Mouse (Mus musculus) natural killer cell, adult 2 months (primary cell): Measurements from ENCODE around the gene Atp2b2.

Source experiments
- DNase-seq, 2 experiments: peaks; one replicate each; pipeline ENCODE4 v3.0.0; 2022; ENCODE audit warnings: low spot score in 2 of 2

Atp2b2 gene

GRCm38 (mm10) chr6:114012834-114013233 lies 29.6 kb downstream of the Atp2b2 start:
- no peak for DNase-seq

- no peak for DNase-seq
Observed at GRCm38 (mm10) chr6:114011976-114012375, 30.4 kb downstream of the Atp2b2 start.

- DNase-seq: no peak
Observed at GRCm38 (mm10) chr6:114003796-114004195, 38.6 kb downstream of the Atp2b2 start.

DNA sequence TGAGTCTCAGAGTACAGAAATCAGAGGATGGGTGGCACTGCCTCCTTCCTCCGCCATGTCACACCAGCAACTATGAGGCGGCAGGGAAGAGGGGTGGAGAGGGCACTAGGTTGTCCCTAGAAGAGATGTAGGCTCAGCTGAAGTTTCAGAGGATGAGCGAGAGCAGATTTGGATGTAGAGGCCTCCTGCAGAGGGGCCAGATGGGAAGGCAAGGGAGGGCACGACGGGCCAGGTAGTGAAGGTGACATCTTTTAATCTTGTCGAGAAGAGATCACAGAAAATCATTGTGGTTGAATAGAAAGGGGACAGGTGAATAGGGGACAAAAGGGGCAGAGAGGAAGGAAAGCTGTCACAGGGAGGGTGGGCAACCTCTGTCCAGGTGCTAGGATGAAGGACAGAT lies 41.5 kb downstream of the Atp2b2 start:
- no peak for DNase-seq

- DNase-seq: no peak
Observed at GRCm38 (mm10) chr6:114000304-114000703, 42.1 kb downstream of the Atp2b2 start.

GRCm38 (mm10) chr6:113998413-113998812 lies 44.0 kb downstream of the Atp2b2 start:
- no peak for DNase-seq

GRCm38 (mm10) chr6:113994176-113994575 lies 48.2 kb downstream of the Atp2b2 start:
- no peak for DNase-seq

DNA sequence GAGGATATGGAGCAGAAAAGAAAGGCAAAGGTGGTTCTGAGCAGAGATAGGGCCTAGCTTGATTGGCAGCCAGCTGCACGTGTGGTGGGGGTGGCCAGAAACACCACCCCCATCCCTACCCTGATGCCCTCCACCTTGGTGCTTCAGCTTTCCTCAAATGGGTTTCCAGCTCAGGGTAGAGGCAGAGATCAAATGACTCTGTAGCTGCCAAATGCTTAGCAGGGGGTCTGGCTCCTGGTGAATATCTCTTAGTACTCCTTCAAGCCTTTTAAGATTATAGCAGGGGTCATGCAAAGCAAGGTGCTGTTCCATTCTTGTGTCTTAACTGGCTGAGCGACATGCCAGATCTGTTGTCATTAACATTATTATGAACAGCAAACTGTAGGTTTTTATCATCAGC lies 50.3 kb downstream of the Atp2b2 start:
- no peak for DNase-seq

DNA sequence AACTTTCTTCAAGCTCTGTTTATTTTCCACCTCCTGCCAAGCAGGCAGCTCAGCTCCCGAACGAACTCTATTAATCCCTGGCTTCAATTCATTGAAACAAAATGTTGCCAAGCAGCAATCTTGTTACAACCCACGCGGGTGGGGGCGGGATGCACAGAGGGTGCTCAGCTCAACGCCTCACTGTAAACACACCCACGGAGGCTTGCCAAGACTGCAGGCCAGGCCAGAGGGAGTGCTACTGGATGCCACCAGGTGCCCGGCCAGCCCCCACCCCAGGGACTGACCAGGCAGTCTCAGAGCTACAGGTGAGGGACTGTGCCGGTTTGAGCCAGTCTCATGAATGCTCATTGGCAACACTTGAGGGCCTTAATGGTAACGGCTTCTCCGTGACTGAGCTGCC lies 50.9 kb downstream of the Atp2b2 start:
- no peak for DNase-seq

DNA sequence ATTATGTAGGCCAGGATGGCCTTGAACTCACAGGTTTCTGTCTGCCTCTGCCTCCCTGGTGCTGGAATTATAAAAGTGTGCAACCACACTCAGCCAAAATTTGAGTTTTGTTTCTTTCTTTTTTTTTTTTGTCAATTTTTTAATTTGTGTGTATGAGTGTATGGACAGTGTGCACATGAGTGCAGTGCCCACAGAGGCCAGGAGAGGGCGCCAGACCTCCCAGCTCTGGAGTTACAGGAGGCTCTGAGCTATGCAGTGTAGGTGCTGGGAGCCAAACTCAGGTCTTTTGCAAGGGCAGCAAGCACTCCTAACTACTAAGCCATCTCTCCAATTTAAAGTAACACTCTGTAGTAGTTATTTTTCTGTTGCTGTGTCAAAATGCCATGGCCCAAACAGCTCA lies 52.4 kb downstream of the Atp2b2 start:
- no peak for DNase-seq

DNA sequence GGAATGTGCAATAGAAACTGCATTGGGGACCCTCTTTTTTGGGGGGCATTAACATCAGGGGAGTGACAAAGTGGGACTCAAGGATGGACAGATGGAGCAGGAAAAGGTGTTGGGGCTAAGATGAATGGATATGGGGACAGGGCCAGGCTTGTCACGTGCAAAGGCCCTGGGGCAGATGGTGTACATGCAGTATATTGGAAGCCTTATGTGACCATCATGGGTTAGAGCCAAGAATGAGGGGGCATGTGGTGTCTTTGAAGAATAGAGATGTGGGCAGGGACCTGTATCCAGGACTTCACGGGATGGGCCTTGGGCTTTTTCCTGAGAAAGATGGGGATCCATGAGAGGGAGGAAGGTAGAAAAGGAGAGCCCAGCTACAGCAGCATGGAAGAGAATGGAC lies 53.9 kb downstream of the Atp2b2 start:
- no peak for DNase-seq

DNA sequence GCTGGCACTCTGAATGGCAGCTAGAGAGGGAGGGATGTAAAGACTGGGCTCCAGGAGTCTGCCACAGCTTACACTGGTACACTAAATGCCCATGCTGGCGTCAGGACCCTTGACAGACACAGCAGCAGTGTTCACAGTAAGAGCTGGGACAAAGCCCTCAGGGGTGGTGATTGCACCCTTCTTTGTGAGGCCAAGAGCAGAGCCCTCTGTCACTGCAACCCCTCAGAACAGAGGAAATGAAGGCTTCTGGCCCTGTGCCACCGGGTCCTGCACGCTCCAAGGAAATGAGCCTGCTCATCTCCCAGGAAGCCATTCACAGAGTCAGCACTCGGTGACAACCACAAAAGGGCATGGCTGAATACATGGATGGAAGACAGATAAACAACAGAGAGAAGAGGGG lies 55.7 kb downstream of the Atp2b2 start:
- DNase-seq: no peak

- DNase-seq: no peak
Observed at GRCm38 (mm10) chr6:113978673-113979072, 63.7 kb downstream of the Atp2b2 start.

DNA sequence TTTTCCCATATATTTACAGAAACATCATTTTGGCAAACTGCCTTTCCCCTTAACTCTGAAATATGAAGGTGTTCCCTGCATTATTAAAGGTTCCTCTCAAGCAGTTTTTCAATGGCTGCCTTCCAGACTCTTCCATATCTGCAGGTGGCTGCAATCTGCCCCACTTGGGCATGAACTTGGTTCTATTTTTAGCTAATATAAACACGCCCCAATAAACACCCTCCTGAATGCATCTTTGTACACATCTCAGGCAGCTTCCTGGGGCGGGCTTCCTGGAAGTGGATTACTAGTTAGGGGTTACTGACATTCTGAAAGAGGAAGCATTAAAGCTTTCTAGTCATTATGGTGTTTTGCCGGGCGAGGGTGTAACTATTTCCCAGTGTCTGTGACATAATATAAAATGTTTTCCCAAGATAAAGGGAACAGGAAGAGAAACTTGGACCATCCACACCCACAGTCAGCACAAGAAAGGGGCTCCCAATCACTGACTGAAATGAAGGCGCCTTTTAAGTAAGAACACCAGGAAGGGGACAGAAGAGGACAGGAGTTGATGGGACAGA lies 64.2 kb downstream of the Atp2b2 start:
- no peak for DNase-seq

- DNase-seq: peak; percentile 21 to 58
Observed at GRCm38 (mm10) chr6:113970900-113971299, 71.5 kb downstream of the Atp2b2 start.

DNA sequence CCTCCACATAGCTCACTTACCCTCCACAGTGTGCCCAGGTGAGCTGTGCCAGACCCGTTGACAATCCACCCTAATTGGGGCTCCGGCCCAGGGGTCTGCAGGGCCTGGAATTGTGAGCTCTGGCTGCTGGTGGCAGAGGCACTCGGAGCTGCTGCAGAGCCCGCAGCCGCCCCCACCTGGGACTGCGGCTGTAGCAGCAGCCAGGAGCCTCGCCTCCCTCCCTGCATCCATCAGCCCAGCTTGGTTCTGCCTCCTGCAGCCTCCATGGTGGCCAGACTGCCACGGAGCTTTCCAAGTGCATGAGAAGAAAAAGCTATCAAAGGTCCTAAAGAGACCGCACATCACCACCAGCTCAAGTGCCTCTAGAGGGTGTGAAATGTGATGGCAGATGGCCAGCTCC lies 71.9 kb downstream of the Atp2b2 start:
- peak; percentile 22 to 45 for DNase-seq

GRCm38 (mm10) chr6:113969751-113970150 lies 72.7 kb downstream of the Atp2b2 start:
- DNase-seq: no peak

DNA sequence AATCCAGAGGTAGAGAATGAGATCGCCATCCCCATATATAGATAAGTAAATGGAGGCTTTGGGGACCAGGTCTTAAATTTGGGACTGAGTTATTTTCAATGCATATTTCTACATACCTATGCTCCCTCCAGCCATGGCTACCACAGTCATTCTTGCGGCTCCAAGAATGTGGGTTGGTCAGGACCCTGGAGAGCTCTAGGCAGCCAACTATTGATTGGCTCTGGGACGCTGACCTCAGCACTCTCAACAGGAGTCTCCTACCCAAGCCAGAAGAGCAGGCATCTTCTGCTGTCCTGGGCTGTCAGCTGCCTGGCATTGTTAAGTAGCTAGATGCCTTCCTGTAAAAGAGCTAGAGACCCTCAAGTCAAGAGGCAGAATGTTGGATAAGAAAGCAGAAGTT lies 79.6 kb downstream of the Atp2b2 start:
- no peak for DNase-seq

DNA sequence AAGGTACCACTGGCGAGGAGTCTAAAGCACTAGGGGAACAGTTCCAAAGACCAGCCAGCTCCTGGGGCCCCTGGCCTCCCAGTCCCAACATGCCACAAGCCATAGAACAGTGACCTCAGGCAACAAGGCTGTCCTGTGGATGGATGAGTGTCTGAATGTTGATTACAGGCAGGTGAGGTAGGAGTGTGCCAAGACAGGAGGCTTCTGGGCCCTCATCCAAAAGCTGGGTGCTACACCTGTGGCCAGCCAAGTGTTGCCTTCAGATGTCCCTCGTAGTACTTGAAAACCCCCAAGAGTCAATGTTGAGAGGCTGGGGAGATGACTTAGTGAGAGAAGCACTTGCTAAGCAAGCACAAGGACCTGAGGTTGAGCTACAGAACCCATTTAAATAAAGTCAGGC lies 80.8 kb downstream of the Atp2b2 start:
- DNase-seq: no peak

GRCm38 (mm10) chr6:113959336-113959735 lies 83.1 kb downstream of the Atp2b2 start:
- no peak for DNase-seq

DNA sequence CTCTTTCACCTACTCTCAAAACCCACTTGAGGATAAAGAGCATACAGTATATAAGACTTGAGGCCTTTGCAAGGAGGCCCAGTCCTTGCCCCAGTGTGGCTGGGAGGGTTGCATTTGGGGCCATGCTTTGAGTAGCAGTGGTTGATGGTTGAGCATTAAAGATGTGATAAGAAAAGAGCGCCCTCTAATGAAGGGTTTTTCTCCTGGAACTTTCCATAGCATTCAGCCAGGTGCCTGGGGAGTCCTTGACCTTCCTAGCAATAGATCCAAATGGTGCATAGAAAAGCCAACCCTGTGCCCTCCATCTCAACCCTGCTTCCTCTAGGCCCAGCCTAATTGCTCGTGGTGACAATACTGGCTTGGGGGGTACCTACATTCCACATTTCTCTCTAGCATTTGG lies 83.7 kb downstream of the Atp2b2 start:
- no peak for DNase-seq

DNA sequence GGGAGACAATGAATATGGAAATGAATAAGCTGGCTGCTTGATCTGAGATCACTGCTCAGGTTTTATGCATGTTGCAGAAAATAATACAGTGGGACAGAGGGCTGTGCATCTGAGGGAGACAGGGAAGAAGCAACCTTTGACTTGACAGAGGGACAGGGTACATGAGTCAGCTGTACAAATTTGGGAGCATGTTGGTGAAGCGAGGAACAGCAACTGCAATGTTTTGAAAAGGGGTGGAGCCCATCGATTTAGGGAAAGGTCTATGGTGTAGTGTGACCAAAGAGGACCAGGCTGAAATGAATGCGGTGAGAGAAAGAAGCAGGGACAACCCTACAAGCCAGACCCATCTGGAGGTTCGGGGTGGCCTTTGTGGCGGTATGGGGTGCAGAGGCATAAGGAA lies 84.4 kb downstream of the Atp2b2 start:
- DNase-seq: no peak

- DNase-seq: no peak
Observed at GRCm38 (mm10) chr6:113957232-113957940, 85.0 kb downstream of the Atp2b2 start.

DNA sequence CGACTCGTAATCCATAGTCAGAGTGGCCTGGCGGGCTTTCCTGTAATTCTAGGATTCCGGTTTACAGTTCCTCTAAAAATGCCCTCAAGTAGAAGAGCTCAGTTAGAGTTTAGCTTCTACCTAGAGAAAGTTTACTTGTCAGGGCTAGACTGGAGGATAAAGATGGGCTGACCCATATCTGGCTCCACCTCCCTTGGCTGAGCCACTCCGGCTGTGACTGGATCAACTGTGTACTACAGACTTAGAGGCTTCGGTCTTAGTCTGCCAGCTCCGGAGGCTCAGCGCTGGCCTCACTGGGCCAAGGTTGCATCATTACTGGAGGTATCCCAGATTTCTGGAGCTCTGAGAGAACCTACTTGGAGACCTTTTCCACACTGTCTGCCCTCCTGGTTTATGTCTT lies 94.9 kb downstream of the Atp2b2 start:
- DNase-seq: no peak
